Mouse (Mus musculus) neural tube, embryonic 10.5 days (tissue): Measurements from ENCODE around the gene Mical3.

Experiments
- DNase-seq: peaks from one replicate; pipeline ENCODE4 v3.0.0-alpha.2; 2017; ENCODE audit warnings: low spot score; ENCODE audit errors: extremely low spot score

Gene Mical3

DNA sequence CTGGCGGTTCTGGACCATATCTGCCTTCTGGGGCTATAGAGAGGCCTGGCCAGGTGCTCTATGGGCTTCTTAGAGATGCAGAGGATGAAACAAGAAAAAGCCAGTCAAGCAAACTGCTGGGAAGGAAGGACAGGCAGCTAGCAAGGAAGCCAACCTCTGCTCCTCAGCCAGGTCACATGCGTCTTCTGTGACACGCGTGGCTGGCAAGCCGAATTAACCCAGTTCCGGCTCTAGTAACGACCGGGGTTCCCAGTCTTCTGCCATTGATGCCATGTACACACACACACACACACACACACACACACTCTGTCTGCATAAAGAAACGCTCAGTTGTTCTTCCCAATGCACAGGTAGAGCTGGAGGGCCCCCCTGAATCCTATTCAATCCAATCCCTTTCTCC, 75.9 kb downstream of the Mical3 start:
- DNase-seq, result no peak

DNA sequence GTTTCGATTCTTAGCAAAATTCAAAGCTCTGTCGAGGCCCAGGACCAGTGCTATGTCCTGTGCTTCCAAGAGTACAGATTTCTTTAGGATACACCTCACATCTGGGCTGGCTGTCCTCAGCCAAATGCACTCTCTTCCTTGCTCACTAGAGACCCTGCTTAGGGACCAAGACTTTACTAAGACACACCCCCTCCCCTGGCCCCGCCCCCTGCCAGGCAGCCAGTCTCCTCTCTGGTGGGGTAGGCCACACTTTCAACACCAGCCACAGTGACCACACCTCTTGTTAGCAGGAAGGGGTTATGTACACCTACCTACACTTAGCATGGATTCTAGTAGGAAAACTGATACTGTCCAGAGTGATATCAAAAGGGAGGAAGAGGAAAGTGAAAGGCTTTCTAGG, 76.5 kb downstream of the Mical3 start:
- no peak for DNase-seq

DNA sequence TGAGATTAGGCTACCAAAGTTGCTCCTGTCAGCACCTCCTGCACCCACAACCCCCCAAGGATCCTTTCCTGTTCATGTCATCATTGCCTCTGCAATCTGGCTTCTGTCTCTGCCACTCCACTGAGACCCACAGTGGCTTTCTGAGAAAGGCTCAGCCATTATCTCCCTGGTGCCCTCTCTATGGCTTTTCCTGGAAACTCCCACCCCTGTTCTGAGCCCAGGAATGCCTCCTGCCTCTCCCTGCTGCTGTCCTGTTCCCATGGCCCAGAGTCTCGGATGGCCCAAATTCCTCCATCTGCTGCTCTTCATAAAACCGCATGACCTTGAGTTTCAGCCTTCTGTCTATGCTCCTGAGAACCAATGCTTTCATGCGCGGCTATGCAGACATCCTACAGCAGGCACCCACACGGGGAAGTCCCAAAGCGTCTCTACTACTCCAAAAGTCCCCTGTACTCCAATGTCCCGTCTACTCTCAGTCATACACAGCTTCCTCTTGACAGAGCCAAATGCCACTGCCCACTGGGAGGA, 77.2 kb downstream of the Mical3 start:
- no peak for DNase-seq

DNA sequence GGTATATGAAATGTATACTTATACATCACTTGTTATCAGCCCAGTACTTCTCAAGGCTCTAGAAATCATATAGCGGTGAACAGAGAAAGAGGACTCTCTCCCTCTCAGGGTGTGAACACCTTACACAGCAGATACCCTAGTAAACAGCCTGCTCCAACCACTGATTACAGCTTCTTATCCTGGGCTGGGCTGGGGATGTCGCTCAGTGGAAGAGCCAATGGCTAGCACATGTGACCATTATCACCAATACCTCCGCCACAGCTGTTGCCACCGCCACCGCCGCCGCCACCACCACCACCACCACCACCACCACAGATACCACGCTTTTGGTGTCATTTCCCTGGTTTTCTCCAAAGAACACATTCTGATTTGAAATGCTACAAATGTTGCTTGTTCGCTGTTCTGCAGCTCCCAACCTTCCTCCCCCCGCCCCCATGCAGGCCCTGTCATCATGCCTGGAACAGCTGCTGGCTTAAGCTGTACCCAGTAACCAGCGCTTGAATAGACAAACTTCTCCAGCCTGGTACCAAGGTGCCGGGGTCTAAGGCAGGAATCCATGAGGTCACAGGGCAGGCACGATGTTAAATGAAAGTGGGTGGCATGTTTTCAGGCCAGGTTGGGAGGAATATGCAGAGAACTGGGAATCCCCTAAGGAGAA, 78.7 kb downstream of the Mical3 start:
- DNase-seq, result no peak

DNA sequence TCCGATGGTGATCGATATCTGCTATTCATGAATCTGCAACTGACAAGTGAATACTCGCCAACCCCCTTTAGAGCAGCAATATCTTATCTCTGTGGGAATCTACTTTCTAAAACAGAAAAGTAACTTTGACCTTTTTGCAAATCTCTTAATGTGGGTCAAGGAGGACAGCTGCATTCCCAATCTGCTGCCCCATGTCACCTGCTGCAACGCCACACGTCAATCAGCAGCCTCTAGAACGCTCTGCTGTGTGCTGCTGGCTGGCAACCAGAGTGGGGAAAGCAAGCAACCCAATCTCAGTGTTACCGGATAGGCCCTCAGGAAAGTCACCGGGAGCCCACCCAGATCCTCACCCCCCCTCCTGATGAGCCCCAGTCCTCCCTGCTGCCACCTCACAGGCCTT, 79.4 kb downstream of the Mical3 start:
- no peak for DNase-seq

DNA sequence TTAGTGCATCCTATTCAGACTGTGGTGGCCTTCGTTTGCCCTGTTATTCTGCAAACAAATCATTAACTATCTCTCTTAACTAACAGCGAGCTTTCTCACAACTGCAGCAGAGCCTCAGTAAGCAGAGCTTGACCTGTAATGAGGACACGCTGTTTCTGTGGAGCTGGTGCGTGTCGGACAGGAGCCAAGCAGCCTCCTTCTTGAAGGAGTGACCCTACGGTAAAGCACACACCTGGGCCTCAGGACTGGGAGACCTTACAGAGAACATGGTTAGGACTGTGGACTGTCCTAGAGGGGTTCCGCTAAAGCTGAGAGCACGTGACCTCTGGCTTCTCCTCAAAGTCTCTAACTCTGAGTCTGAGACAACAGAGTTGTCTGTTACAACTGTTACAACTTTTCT, 82.1 kb downstream of the Mical3 start:
- DNase-seq, result no peak

DNA sequence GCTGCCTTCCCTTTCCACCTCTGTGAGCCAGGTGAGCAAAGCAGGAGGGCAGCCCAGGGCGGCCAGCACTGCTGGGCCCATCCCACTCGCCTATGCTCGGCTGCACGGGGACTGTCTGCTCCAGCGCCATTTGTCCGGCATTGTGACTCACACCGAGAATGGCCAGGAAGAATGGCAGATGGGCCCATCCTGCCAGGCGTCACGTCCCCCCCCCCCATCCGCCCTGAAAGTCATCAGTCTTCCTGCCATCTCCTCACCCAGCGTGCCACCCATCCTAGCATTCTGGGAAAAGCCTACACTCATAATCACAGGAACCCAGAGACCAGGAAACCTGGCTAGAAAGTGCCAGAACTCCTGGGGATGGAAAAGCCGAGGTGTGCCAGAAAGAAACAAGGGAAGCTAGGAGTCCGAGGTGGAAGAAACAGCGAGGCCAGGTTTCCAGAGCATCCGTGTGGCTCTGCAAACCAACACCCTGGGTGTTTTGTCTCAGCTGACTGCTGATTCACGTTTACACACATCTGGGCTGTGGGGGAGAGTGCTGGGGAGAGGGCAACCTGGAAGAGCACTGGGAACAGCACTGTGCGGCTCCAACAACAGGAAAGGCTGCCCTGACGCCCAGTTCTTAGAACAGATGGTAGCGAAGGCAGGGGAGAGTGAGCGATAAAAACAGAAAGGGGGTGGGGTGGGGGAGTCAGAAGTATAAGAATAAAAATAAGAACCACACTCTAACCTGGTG, 85.3 kb downstream of the Mical3 start:
- no peak for DNase-seq

DNA sequence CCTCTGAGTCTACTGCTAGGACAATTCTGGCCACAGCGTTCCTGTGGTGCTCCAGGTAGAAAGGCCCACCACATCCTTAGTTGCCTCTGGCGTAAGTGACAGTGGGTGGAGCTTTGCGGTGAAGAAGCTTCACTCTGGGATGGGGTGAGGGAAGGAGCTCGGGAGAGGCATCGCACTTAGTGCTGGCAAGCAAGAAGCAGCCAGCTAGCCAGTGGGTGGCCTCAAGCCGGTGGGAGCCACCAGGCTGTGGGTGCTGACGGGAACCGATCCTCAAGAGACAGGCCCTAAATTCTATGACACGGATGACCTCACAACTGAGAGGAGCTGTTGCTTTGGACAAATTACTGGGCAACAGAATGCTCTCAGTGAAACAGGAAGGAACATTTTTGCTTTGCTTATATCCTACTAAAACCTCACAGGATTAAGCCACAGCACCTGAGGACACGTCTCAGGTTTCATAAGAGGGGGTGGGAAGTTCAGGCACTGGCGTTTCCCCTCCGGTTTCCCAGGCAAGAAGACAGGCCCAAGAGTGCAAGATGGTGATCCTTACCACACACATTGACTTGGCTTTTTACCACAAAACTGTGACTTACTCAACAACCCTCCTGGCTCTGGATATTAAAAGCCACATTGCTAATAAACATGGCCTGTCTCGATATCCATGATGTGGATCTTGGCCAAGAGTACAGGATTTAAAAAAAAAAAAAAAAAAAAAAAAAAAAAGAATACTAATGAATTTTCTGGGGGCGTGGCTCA, 87.2 kb downstream of the Mical3 start:
- DNase-seq, result no peak

DNA sequence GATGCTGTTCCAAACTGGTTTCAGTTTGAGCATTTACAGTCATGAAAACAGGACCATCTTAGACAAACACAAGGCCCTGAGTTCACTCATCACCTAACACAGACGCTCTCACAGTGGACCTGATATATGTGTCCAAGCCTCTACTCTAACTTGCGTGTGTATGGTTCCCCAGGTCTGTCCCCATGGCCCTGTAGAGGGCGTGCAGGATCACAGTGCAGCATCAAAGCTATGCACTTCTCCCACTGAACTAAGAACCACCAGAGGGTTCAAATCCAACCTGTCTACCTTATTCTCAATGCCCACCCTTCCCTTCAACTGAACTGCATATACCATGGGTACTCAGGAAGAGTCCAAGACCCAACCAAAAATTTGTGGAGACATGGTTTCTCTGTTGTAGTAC, 91.1 kb downstream of the Mical3 start:
- no peak for DNase-seq

DNA sequence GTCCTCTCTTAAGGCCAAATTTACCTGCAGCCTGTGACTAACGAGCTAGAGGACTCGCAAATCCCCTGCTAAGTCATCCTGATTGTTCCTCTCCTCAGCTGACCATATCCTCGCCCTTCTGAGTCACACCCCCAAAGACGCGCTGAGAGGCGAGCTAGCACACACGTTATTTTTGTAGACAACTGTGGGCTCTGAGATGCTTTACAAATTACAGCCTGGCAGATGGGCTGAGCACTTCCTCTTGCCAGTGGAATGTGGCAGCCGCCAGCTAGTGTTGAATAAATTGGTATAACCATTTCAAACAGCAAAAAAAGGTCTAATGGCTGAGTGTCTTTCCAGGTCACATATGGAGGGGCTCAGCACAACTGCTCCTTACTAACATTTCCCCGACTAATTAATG, 91.5 kb downstream of the Mical3 start:
- DNase-seq, result no peak

DNA sequence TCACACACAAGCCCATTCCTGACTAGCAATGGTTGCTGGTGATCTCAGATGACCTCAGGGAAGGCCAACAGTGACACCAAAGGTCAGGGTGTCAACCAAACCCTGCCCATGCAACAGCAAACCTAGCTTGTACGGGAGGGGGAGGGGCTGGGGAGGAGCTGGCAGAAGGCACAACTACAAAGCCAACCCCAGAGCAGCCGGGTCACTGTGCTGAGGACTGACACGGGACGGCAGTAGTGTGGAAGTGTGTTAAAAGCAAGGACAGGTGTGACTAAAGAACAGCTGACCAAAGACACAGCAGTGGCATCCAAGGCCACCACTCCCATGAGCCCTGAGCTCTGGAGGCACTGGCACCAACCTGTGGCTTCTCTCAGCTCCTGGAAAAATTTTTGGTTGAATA, 93.7 kb downstream of the Mical3 start:
- DNase-seq, result no peak

DNA sequence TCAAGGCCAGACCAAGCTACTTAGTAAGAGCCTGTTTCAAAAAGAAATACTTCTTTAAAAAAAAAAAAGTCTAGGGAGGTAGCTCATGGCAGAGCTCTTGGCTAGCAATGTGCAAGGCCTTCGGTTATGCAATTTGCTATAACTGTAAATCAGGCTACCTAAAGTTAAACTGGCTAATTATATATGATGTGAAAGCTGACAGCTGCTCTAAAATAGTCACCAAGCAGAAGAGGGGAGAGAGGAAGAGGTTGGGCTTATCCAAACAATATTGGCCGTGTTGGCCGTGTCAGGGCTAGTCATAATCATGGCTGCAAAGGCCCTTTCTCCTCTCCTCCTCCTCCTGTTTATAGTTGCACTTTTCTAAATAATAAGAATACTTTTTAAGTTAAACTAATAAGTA, 94.9 kb downstream of the Mical3 start:
- no peak for DNase-seq

DNA sequence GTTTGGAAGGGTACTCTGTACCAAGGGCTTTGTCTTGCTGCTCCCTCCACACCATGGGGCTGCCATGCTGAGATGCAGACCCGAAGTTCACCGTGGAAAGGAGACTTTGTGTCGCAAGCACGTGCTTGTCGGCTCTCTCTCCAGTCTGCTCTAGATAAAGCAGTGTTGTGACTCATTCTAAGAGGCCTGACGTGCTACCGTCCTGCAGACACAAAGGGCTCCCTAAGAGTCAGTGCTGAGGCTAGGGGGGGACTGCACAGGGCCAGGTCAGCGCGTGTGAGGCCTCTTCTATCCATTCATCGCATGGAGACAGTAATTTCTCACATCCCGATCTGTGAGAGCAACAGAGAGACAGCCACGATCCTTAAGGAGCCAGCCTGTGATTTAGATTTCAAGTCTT, 95.5 kb downstream of the Mical3 start:
- DNase-seq, result no peak

DNA sequence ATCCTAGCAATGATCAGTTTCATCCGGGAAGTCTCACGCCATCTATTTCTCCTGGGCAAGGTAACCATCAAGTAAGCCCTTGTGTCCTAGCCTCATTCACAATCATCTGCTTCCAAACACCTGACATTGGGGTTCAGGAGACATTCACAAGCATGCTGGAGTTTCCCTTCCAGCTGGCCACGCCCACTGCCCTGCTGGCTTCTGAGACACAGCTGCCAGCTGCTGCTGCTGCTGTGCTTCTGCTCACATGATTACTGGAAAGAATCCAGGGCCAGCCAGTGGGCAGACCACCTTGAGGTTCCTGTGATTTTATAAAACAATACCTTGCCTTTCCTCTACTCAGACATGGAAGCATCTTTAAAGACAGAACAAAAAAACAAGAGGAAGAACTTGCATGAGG, 97.5 kb downstream of the Mical3 start:
- DNase-seq, result no peak

DNA sequence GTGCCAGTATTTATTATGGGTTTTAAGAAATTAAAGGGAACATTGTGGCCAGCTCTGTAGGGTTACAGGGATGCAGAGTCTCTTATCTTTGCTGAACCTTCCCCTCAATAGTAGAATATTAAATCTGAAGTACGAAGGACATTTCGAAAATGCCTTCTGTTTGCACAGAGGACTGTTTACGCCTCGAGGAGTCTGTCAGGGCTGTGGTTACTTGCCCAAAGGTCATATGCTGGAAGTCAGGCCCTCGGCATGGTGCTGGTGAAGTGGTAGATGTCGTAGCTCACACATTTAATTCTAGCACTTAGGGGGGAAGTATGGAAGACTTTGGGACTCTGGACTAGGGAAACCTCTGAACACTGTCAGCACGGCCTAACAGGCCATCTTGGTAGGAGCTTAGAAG, 99.4 kb downstream of the Mical3 start:
- no peak for DNase-seq

DNA sequence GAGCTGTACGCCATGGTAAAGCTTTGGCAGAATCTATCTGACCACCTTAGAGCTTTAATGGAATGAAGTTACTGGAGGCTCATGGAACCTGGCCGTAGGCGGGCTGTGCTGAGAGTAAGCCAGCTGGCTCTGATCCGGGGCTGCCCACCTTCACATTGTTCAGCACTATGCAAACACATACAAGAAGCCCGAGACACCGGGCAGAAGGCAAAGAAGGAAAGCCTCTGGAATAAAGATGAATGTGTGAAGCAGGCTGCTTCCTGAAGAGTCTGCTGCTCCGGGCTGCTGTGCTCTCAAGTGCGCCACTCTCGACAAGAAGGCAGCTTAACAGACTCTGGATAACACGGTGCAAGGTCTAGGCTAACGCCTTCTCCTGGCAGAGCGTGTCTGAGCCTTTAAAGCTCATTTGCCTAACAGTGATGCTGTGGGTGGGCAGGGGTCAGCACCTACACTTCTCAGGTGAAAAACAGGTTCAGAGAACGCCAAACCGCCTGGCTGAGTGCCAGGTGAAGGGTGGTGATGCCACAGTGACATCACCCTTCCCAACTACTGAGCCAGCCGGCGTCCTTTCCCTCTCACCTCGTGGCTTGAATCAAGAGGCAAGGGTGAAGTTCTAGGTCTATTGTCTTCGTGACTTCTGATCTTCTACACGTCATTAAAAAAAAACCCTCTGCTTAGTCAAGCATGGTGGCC, 100.8 kb downstream of the Mical3 start:
- no peak for DNase-seq

DNA sequence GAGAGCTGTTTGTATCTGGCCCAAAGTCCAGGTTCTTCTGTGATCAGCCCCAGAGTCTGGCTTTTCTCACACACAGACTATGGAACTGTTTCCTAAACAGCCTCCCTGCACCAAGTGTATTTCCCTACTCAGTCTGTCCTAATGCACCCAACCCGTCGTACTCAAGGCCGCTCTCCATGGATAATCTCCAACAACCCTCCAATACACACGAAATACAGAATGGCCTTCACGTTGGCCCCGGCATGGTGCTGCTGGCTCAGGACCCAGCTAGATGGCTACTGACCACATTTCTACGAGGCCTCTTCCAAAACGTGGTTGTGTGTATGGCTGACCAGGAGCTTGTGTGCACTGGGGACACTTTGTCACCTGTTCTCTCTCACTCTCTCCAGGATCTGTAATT, 102.3 kb downstream of the Mical3 start:
- no peak for DNase-seq

DNA sequence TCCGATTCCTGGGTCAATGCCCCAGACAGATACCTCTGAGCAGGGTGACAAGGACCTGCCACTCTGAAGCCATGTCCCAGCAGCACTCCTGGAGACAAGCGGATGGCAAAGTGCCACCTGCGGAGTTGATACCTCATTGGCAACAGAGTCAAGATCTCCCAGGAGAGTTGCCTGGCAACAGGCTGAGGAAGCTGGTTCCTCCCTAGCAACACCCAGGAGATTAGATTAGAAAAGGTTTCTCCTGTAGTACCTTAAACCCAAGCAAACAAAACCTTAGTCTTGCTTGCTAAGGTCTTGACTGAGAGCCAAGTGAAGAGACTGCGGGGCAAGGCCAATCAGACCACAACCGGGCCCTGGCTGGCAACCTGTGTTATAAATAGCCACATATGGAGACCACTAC, 103.5 kb downstream of the Mical3 start:
- no peak for DNase-seq

DNA sequence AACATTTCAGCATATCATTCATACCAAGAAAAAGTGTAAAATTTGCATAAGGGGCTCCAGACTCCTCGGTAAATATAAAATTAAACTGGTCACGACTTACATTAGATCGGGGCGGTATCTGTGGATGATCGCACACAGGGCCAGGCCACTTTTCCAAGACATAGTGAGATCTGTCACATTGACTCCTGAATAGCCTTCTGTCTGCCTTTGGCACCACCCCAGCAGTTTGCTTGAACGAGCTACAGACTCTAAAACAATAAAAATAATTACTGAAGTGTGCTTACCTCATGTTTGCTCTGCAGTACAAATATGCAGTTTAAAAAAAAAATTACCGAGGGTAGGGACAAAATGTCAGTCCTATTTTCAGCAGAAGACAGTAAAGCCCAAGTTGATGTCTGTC, 103.9 kb downstream of the Mical3 start:
- DNase-seq, result no peak

DNA sequence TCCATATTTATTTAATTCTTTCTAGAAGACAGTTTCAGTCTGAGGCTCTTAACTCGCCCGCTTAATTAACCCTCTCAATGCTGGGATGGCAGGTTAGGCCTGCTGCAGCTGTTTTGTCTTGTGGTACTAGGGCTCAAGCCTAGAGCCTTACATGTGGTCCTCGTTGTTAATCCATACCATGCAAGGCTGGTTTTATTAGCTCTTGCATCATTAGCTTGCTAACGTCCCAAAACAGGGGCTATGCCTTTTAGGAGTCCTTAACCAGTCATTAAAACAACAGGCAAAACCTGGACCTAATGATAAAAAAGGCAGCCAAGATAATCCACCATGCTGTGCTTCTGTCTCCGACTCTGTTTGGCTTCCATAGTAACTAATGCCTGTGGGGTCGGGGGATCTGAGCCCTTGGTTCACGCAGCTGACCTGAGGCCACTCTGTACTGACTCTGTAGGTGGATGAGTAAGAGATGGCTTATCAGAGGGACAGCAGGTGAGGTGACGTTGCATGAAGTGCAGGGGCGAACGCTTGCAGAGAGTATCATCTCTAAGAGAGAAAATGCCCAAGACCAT, 104.7 kb downstream of the Mical3 start:
- DNase-seq, result no peak

DNA sequence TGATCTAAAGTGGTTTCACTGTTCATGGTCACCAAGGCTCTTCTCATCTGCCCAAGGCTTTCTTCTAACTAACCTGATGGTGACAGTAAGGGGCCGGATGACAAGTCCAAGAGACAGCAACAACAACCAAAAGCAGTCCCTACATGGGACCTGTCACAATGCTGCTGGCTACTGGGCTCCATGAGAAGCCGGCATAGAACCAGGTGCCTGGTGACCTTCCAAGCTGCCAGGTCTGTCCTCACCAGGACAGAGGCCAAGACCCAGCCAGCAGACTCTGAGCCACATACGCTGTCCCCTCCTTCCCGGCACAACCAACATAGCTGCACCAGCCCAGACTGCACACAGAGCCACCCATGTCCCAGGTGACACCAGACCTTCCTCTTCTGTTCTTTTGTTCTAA, 112.7 kb downstream of the Mical3 start:
- DNase-seq, result no peak
